Mouse (Mus musculus): Measurements from ENCODE around the gene Scn4a.
"Not testable (repeated sequence)": the region's sequence is repeated elsewhere in the genome, so short reads cannot be mapped to it uniquely, and the experiment has no call there.

The Scn4a gene

GRCm38 (mm10) chr11:106355382-106356128, 2.5 kb upstream of the Scn4a start:
- DNase-seq (ENCODE audit: low read depth): no peak

- DNase-seq (ENCODE audit: low read depth): no peak
These were observed 1.1 kb upstream of the Scn4a start for GRCm38 (mm10) chr11:106354181-106354580.

- DNase-seq (ENCODE audit: low read depth): no peak
These were observed 1.1 kb downstream of the Scn4a start for GRCm38 (mm10) chr11:106351941-106352340.

GRCm38 (mm10) chr11:106351253-106351652, 1.8 kb downstream of the Scn4a start:
- DNase-seq (ENCODE audit: low read depth): no peak

GRCm38 (mm10) chr11:106350853-106351252, 2.2 kb downstream of the Scn4a start:
- DNase-seq (ENCODE audit: low read depth): no peak

- DNase-seq (ENCODE audit: low read depth): no peak
These were observed 3.3 kb downstream of the Scn4a start for GRCm38 (mm10) chr11:106349772-106350171.

- DNase-seq (ENCODE audit: low read depth): no peak
These were observed 8.2 kb downstream of the Scn4a start for GRCm38 (mm10) chr11:106344910-106345309.

GRCm38 (mm10) chr11:106340990-106341520, 12.0 kb downstream of the Scn4a start:
- no peak for DNase-seq (ENCODE audit: low read depth)

- not testable (repeated sequence) for DNase-seq (ENCODE audit: low read depth)
These were observed 13.8 kb downstream of the Scn4a start for GRCm38 (mm10) chr11:106339323-106339722.

- no peak for DNase-seq (ENCODE audit: low read depth)
These were observed 14.2 kb downstream of the Scn4a start for GRCm38 (mm10) chr11:106338870-106339269.

GRCm38 (mm10) chr11:106338029-106338428, 15.1 kb downstream of the Scn4a start:
- no peak for DNase-seq (ENCODE audit: low read depth)

GRCm38 (mm10) chr11:106334066-106334465, 19.0 kb downstream of the Scn4a start:
- DNase-seq (ENCODE audit: low read depth): no peak

GRCm38 (mm10) chr11:106332458-106332857, 20.6 kb downstream of the Scn4a start:
- no peak for DNase-seq (ENCODE audit: low read depth)

- DNase-seq (ENCODE audit: low read depth): no peak
These were observed 23.4 kb downstream of the Scn4a start for GRCm38 (mm10) chr11:106329682-106330081.

GRCm38 (mm10) chr11:106329128-106329527, 24.0 kb downstream of the Scn4a start:
- no peak for DNase-seq (ENCODE audit: low read depth)

- DNase-seq (ENCODE audit: low read depth): no peak
These were observed 24.6 kb downstream of the Scn4a start for GRCm38 (mm10) chr11:106328521-106328920.

GRCm38 (mm10) chr11:106326475-106326874, 26.6 kb downstream of the Scn4a start:
- no peak for DNase-seq (ENCODE audit: low read depth)

- peak; percentile 10 for DNase-seq (ENCODE audit: low read depth)
These were observed 27.4 kb downstream of the Scn4a start for GRCm38 (mm10) chr11:106325566-106326206.

- DNase-seq (ENCODE audit: low read depth): no peak
These were observed 28.2 kb downstream of the Scn4a start for GRCm38 (mm10) chr11:106324858-106325257.

GRCm38 (mm10) chr11:106318406-106319366, 34.4 kb downstream of the Scn4a start:
- no peak for DNase-seq (ENCODE audit: low read depth)

GRCm38 (mm10) chr11:106317801-106318200, 35.3 kb downstream of the Scn4a start:
- no peak for DNase-seq (ENCODE audit: low read depth)

GRCm38 (mm10) chr11:106316416-106316815, 36.7 kb downstream of the Scn4a start:
- DNase-seq (ENCODE audit: low read depth): no peak
